Comparison of ENCODE assay signal across 9 mouse cellular contexts in genomic region chr17:31121975-31122374, GRCm38 (mm10). TPM values are rescaled to one million over a fixed set of nuclear protein-coding genes. Genes with fewer than 3 reads are reported as not detected.
A peak's percentile ranks its signal among the peaks of the same experiment; 100 is the strongest.
DNase-seq lines count a peak whose midpoint lies in the region; ATAC-seq and TF ChIP-seq lines count a peak whose summit lies in the region.
"Had no signal": no experiment of that assay in that cellular context is flagged by ENCODE, and none has a peak within 500 bp of the region (broad histone marks: within the 10 kb centered on the region; RNA-seq: fewer than 3 reads in every experiment).

No protein-coding gene starts in this region.

- no peak overlapping the region for H3K27ac ChIP-seq in gastrocnemius, adult 2 months
- H3K27ac ChIP-seq in testis, adult 2 months (ENCODE audit: control insufficient read depth, insufficient read depth, low read depth, low read length): no peak overlapping the region

- H3K36me3 ChIP-seq in testis, adult 2 months (ENCODE audit: control insufficient read depth, insufficient read depth, low read length): no peaks in the 10 kb centered on the region

- no peaks in the 10 kb centered on the region for H3K27me3 ChIP-seq in testis, adult 2 months (ENCODE audit: control insufficient read depth, insufficient read depth, low read length)

- ATAC-seq in megakaryocyte, adult 5-6 weeks (ENCODE audit: poor library complexity, severe bottlenecking): peak; percentile 67

- intact Hi-C loops in gastrocnemius, adult 2 months (cut with DNase I): no loop called here
- intact Hi-C loops in gastrocnemius, postnatal 14 days (cut with DNase I; ENCODE audit: low total_unique reads): loop anchor here (2.0 kb wide), 1 partner anchor 103 kb away; no protein-coding TSS in a partner anchor

- TF ChIP-seq CTCF in gastrocnemius, adult 2 months (IDR thresholded peaks at IDR 0.05): peak; percentile 72
- peak; percentile 92 for TF ChIP-seq CTCF in testis, adult 2 months (IDR thresholded peaks at IDR 0.05; ENCODE audit: control insufficient read depth, insufficient read depth, insufficient replicate concordance, low read depth, low read length)

- H3K4me3 ChIP-seq in gastrocnemius, adult 2 months: no peak overlapping the region
- H3K4me3 ChIP-seq in testis, adult 2 months (ENCODE audit: control insufficient read depth, low read depth, low read length): no peak overlapping the region

- H3K4me1 ChIP-seq in testis, adult 2 months (ENCODE audit: control insufficient read depth, insufficient read depth, low read length): no peaks in the 10 kb centered on the region

- no peak for TF ChIP-seq POLR2A in testis, adult 2 months (IDR thresholded peaks at IDR 0.05; ENCODE audit: control insufficient read depth, low read depth, low read length)

- DNase-seq in gastrocnemius, adult 2 months: peak; percentile 46
- DNase-seq in gastrocnemius, postnatal 25 days: no peak
- DNase-seq in ovary, postnatal 14 days (ENCODE audit: low spot score): peak; percentile 21
- DNase-seq in ovary, postnatal 10 days (ENCODE audit: low spot score): no peak
- DNase-seq in cerebellum, adult 18-20 months: peak; percentile 67 to 83
- peak; percentile 26 for DNase-seq in gastrocnemius, postnatal 14 days

RNA-seq across cellular contexts. Expression of gene Tff3, which starts 7.5 kb away (rescaled TPM):
- total RNA-seq in gastrocnemius, adult 2 months (2021): not detected
- not detected for total RNA-seq in gastrocnemius, postnatal 25 days (2021)
- total RNA-seq in gastrocnemius, postnatal 14 days (2021): not detected
- total RNA-seq in megakaryocyte, adult 5-6 weeks (2015): not detected in 2 replicates
- total RNA-seq in megakaryocyte, adult 5-6 weeks (2017): not detected in 2 replicates
- polyA plus RNA-seq in testis, adult 2 months (2012; rRNA removed): 0.28 and 0.96 TPM in 2 replicates
- total RNA-seq: layer of hippocampus, adult 18-20 months had no signal

RNA-seq across cellular contexts. Expression of gene Tff2, which starts 22.1 kb away (rescaled TPM):
- total RNA-seq in gastrocnemius, adult 2 months (2021): not detected
- not detected for total RNA-seq in gastrocnemius, postnatal 25 days (2021)
- not detected for total RNA-seq in gastrocnemius, postnatal 14 days (2021)
- not detected in 2 replicates for total RNA-seq in megakaryocyte, adult 5-6 weeks (2015)
- total RNA-seq in megakaryocyte, adult 5-6 weeks (2017): not detected in 2 replicates
- 0.43 TPM in 1 of 2 replicates, not detected in the other for polyA plus RNA-seq in testis, adult 2 months (2012; rRNA removed)
- total RNA-seq: layer of hippocampus, adult 18-20 months had no signal

RNA-seq across cellular contexts. Expression of gene Tff1, which starts 43.1 kb away (rescaled TPM):
- not detected for total RNA-seq in gastrocnemius, adult 2 months (2021)
- not detected for total RNA-seq in gastrocnemius, postnatal 25 days (2021)
- not detected for total RNA-seq in gastrocnemius, postnatal 14 days (2021)
- total RNA-seq in megakaryocyte, adult 5-6 weeks (2015): not detected in 2 replicates
- not detected in 2 replicates for total RNA-seq in megakaryocyte, adult 5-6 weeks (2017)
- 0.16 TPM in 1 of 2 replicates, not detected in the other for polyA plus RNA-seq in testis, adult 2 months (2012; rRNA removed)
- total RNA-seq: layer of hippocampus, adult 18-20 months had no signal

Comparison
In these comparisons a context has a peak if more than half of its experiments do, and no peak if none do; other contexts are left out.
1. DNase-seq: peak in gastrocnemius, adult 2 months (single experiment), ovary, postnatal 14 days (single experiment), cerebellum, adult 18-20 months (2 of 2) and gastrocnemius, postnatal 14 days (single experiment); none in gastrocnemius, postnatal 25 days (single experiment) and ovary, postnatal 10 days (single experiment).